Mouse (Mus musculus) intestine, postnatal 0 days (tissue): ENCODE data around the gene Plekhh2. TPM values are rescaled to one million over a fixed set of nuclear protein-coding genes. Genes with fewer than 3 reads are reported as not detected.

Source experiments
- ATAC-seq: fragments of 200-750 bp; cut with Nextera tagmentation; 2 replicates; pipeline ENCODE4 v1.8.0; 2017; ENCODE audit warnings: mild to moderate bottlenecking, moderate TSS enrichment, moderate library complexity
- H3K27ac ChIP-seq: fragments of 300-500 bp; sonication (generic); 2 replicates; pipeline ENCODE4 v1.5.1; 2014; ENCODE audit warnings: mild to moderate bottlenecking, low read depth, low read length, moderate library complexity
- H3K27me3 ChIP-seq: fragments of 300-500 bp; sonication (generic); replicated peaks from 2 replicates; pipeline ENCODE4 v1.6.1; 2014; ENCODE audit warnings: low read length, mixed read lengths; ENCODE audit not compliant: control insufficient read depth, insufficient read depth
- H3K36me3 ChIP-seq: fragments of 300-500 bp; sonication (generic); 2 replicates; pipeline ENCODE4 v1.6.1; 2014; ENCODE audit warnings: mild to moderate bottlenecking, moderate library complexity; ENCODE audit not compliant: control insufficient read depth, insufficient read depth
- H3K4me1 ChIP-seq: fragments of 300-500 bp; sonication (generic); replicated peaks from 2 replicates; pipeline ENCODE4 v1.6.1; 2014; ENCODE audit warnings: antibody characterized with exemption, low read length, mixed read lengths; ENCODE audit not compliant: control insufficient read depth, insufficient read depth
- H3K4me2 ChIP-seq: fragments of 300-500 bp; sonication (generic); replicated peaks from 2 replicates; pipeline ENCODE4 v1.6.1; 2014; ENCODE audit warnings: low read depth, mild to moderate bottlenecking, moderate library complexity
- H3K4me3 ChIP-seq: fragments of 300-500 bp; sonication (generic); 2 replicates; pipeline ENCODE4 v1.5.1; 2014; ENCODE audit warnings: low read depth, low read length
- H3K9ac ChIP-seq: fragments of 300-500 bp; sonication (generic); 2 replicates; pipeline ENCODE4 v1.6.1; 2014; ENCODE audit warnings: mild to moderate bottlenecking, low read depth, low read length
- H3K9me3 ChIP-seq: fragments of 300-500 bp; sonication (generic); 2 replicates; pipeline ENCODE4 v1.6.1; 2016; ENCODE audit warnings: mixed run types; ENCODE audit not compliant: control insufficient read depth
- CTCF ChIP-seq: sonication (generic); IDR thresholded peaks from 2 replicates; pipeline ENCODE4 v1.5.1; 2016; ENCODE audit warnings: low read depth, mild to moderate bottlenecking, control low read depth, antibody characterized with exemption, moderate library complexity
- WGBS: fragments of 180-500 bp; shearing (Covaris S2); extraction: QIAGEN DNeasy Blood & Tissue Kit; methylation state at CpG from one replicate; pipeline ENCODE4 v1.1.7; 2014; 5-methylcytosine and 5-hydroxymethylcytosine counted together
- polyA plus RNA-seq: library from polyadenylated mRNA; unstranded; fragments of >200 nt; fragmentation: Nextera tagmentation; extraction: Ambion mirVana; gene quantifications from 2 replicates; pipeline ENCODE4 v1.2.1, GENCODE M21; 2015

The Plekhh2 gene
- polyA plus RNA-seq, 1 experiment from 2014 or later = 2.8 TPM

- H3K9ac ChIP-seq = no peak overlapping the region
- ATAC-seq = peak; percentile 87
- no peaks in the 10 kb centered on the region for H3K9me3 ChIP-seq
- no peak overlapping the region for H3K4me2 ChIP-seq
- WGBS = 45% methylated on average over 9 of the region's 9 CpGs
- no peak overlapping the region for H3K4me3 ChIP-seq
- no peaks in the 10 kb centered on the region; the same call in 1 of the 2 replicates for H3K36me3 ChIP-seq
- H3K27me3 ChIP-seq = no peaks in the 10 kb centered on the region
- H3K4me1 ChIP-seq = peaks cover 16% of the 10 kb centered on the region
- TF ChIP-seq CTCF = no peak
- peak overlapping the region; percentile 73 for H3K27ac ChIP-seq
Observed at GRCm38 (mm10) chr17:84650302-84651017, 138.8 kb downstream of the Plekhh2 start.

- Histone ChIP-seq H3K4me2 (no peak overlapping the region), H3K9ac (no peak overlapping the region), H3K4me1 (peaks cover 15% of the 10 kb centered on the region), H3K27me3 (no peaks in the 10 kb centered on the region), H3K36me3 (no peaks in the 10 kb centered on the region; the same call in 1 of the 2 replicates), H3K9me3 (no peaks in the 10 kb centered on the region), H3K27ac (peak overlapping the region; percentile 3; the same call in 1 of the 2 replicates), H3K4me3 (no peak overlapping the region)
- WGBS = 77% methylated on average over 9 of the region's 9 CpGs
- no peak for TF ChIP-seq CTCF
- peak; percentile 32 for ATAC-seq
Observed at GRCm38 (mm10) chr17:84653544-84653943, 141.8 kb downstream of the Plekhh2 start.

- H3K27ac ChIP-seq = no peak overlapping the region; the same call in 1 of the 2 replicates
- no peak overlapping the region for H3K9ac ChIP-seq
- no peak overlapping the region for H3K4me2 ChIP-seq
- no peak overlapping the region for H3K4me3 ChIP-seq
- H3K4me1 ChIP-seq = 0 out of 2 replicates have a peak, but pooled peaks cover 8% of the 10 kb centered on the region
- H3K36me3 ChIP-seq = no peaks in the 10 kb centered on the region; the same call in 1 of the 2 replicates
- no peaks in the 10 kb centered on the region for H3K9me3 ChIP-seq
- WGBS = 56% methylated on average over 5 of the region's 5 CpGs
- TF ChIP-seq CTCF = no peak
- no peaks in the 10 kb centered on the region for H3K27me3 ChIP-seq
- no peak for ATAC-seq
Observed at GRCm38 (mm10) chr17:84656205-84656604, 144.5 kb downstream of the Plekhh2 start.

- Histone ChIP-seq H3K4me1 (0 out of 2 replicates have a peak, but pooled peaks cover 5% of the 10 kb centered on the region), H3K36me3 (no peaks in the 10 kb centered on the region; the same call in 1 of the 2 replicates), H3K27ac (no peak overlapping the region), H3K4me2 (no peak overlapping the region), H3K9ac (no peak overlapping the region), H3K9me3 (no peaks in the 10 kb centered on the region), H3K4me3 (no peak overlapping the region), H3K27me3 (no peaks in the 10 kb centered on the region)
- TF ChIP-seq CTCF = no peak
- no peak for ATAC-seq
- WGBS = 61% methylated on average over 19 of the region's 19 CpGs
Observed at GRCm38 (mm10) chr17:84656653-84657421, 145.1 kb downstream of the Plekhh2 start.

- no peak overlapping the region for H3K27ac ChIP-seq
Observed at GRCm38 (mm10) chr17:84657422-84657732, 145.7 kb downstream of the Plekhh2 start.

GRCm38 (mm10) chr17:84657782-84658181 lies 146.1 kb downstream of the Plekhh2 start:
- 64% methylated on average over 7 of the region's 7 CpGs for WGBS
- no peaks in the 10 kb centered on the region; the same call in 1 of the 2 replicates for H3K36me3 ChIP-seq

More at GRCm38 (mm10) chr17:84657422-84657732, 145.7 kb downstream of the Plekhh2 start:
- H3K4me2 ChIP-seq = no peak overlapping the region
- no peaks in the 10 kb centered on the region for H3K9me3 ChIP-seq
- H3K4me1 ChIP-seq = 0 out of 2 replicates have a peak, but pooled peaks cover 5% of the 10 kb centered on the region
- H3K4me3 ChIP-seq = no peak overlapping the region
- H3K9ac ChIP-seq = no peak overlapping the region
- no peaks in the 10 kb centered on the region; the same call in 1 of the 2 replicates for H3K36me3 ChIP-seq
- WGBS = 51% methylated on average over 3 of the region's 3 CpGs
- H3K27me3 ChIP-seq = no peaks in the 10 kb centered on the region
- no peak; the same call in 1 of the 2 replicates for TF ChIP-seq CTCF
- no peak for ATAC-seq

More at GRCm38 (mm10) chr17:84657782-84658181, 146.1 kb downstream of the Plekhh2 start:
- H3K9ac ChIP-seq = no peak overlapping the region
- no peak overlapping the region for H3K27ac ChIP-seq
- H3K4me1 ChIP-seq = 0 out of 2 replicates have a peak, but pooled peaks cover 5% of the 10 kb centered on the region
- no peaks in the 10 kb centered on the region for H3K27me3 ChIP-seq
- TF ChIP-seq CTCF = no peak
- no peak overlapping the region for H3K4me2 ChIP-seq
- H3K4me3 ChIP-seq = no peak overlapping the region
- H3K9me3 ChIP-seq = no peaks in the 10 kb centered on the region
- ATAC-seq = no peak
